Mouse (Mus musculus) liver, embryonic 11.5 days (tissue): Measurements from ENCODE around the gene Sppl3. TPM values are rescaled to one million over a fixed set of nuclear protein-coding genes. Genes with fewer than 3 reads are reported as not detected.

Experiments
- ATAC-seq: fragments of 200-750 bp; cut with Nextera tagmentation; replicated peaks from 2 replicates; pipeline ENCODE4 v1.8.0; 2017; ENCODE audit warnings: moderate number of reproducible peaks, mild to moderate bottlenecking, moderate TSS enrichment, moderate library complexity; ENCODE audit not compliant: low FRiP score
- DNase-seq: peaks from one replicate; pipeline ENCODE4 v3.0.0-alpha.2; 2017; ENCODE audit warnings: low spot score
- H3K27ac ChIP-seq: fragments of 300-500 bp; sonication (generic); 2 replicates; pipeline ENCODE4 v1.5.1; 2014; ENCODE audit warnings: mild to moderate bottlenecking, low read depth, low read length, control low read depth
- H3K27me3 ChIP-seq: fragments of 300-500 bp; sonication (generic); replicated peaks from 2 replicates; pipeline ENCODE4 v1.6.1; 2014; ENCODE audit warnings: low read length, mixed read lengths; ENCODE audit not compliant: control insufficient read depth, insufficient read depth
- H3K36me3 ChIP-seq: fragments of 300-500 bp; sonication (generic); 2 replicates; pipeline ENCODE4 v1.6.1; 2014; ENCODE audit warnings: mild to moderate bottlenecking, low read length, moderate library complexity, mixed read lengths; ENCODE audit not compliant: control insufficient read depth, insufficient read depth
- H3K4me1 ChIP-seq: fragments of 300-500 bp; sonication (generic); replicated peaks from 2 replicates; pipeline ENCODE4 v1.6.1; 2014; ENCODE audit warnings: low read length, mixed read lengths; ENCODE audit not compliant: control insufficient read depth, insufficient read depth
- H3K4me2 ChIP-seq: fragments of 300-500 bp; sonication (generic); 2 replicates; pipeline ENCODE4 v1.6.1; 2014; ENCODE audit warnings: mild to moderate bottlenecking, control low read depth, moderate library complexity
- H3K4me3 ChIP-seq: fragments of 300-500 bp; sonication (generic); 2 replicates; pipeline ENCODE4 v1.5.1; 2014; ENCODE audit warnings: low read depth, low read length, control low read depth
- H3K9ac ChIP-seq: fragments of 300-500 bp; sonication (generic); 2 replicates; pipeline ENCODE4 v1.6.1; 2014; ENCODE audit warnings: low read depth, low read length, control low read depth
- H3K9me3 ChIP-seq: fragments of 300-500 bp; sonication (generic); 2 replicates; pipeline ENCODE4 v1.6.1; 2016; ENCODE audit warnings: low read length, inconsistent platforms, mixed read lengths; ENCODE audit not compliant: control insufficient read depth
- WGBS: fragments of 180-500 bp; shearing (Covaris S2); extraction: QIAGEN DNeasy Blood & Tissue Kit; methylation state at CpG from one replicate; pipeline ENCODE4 v1.1.7; 2014; 5-methylcytosine and 5-hydroxymethylcytosine counted together
- polyA plus RNA-seq: library from polyadenylated mRNA; unstranded; fragments of >200 nt; fragmentation: Nextera tagmentation; extraction: Ambion mirVana; gene quantifications from 2 replicates; pipeline ENCODE4 v1.2.1, GENCODE M21; 2014

Gene Sppl3
- polyA plus RNA-seq, 1 experiment from 2014 or later: 17.6 TPM

- DNase-seq (no peak), ATAC-seq (no peak)
- Histone ChIP-seq H3K4me3 (no peak overlapping the region), H3K9ac (no peak overlapping the region), H3K4me1 (peaks cover 40% of the 10 kb centered on the region), H3K36me3 (no peaks in the 10 kb centered on the region), H3K9me3 (no peaks in the 10 kb centered on the region), H3K27ac (no peak overlapping the region), H3K4me2 (no peak overlapping the region), H3K27me3 (no peaks in the 10 kb centered on the region)
- 75% methylated on average over 1 of the region's 1 CpGs for WGBS
These were observed 24.3 kb downstream of the Sppl3 start for GRCm38 (mm10) chr5:115035217-115035616.

GRCm38 (mm10) chr5:115037099-115037498, 26.2 kb downstream of the Sppl3 start:
- Histone ChIP-seq H3K9ac (no peak overlapping the region), H3K4me1 (peaks cover 34% of the 10 kb centered on the region), H3K4me3 (no peak overlapping the region), H3K9me3 (no peaks in the 10 kb centered on the region), H3K27ac (no peak overlapping the region), H3K36me3 (no peaks in the 10 kb centered on the region), H3K27me3 (no peaks in the 10 kb centered on the region), H3K4me2 (no peak overlapping the region)
- no peak; the same call in 1 of the 2 replicates for ATAC-seq
- 76% methylated on average over 2 of the region's 2 CpGs for WGBS
- DNase-seq: no peak

DNA sequence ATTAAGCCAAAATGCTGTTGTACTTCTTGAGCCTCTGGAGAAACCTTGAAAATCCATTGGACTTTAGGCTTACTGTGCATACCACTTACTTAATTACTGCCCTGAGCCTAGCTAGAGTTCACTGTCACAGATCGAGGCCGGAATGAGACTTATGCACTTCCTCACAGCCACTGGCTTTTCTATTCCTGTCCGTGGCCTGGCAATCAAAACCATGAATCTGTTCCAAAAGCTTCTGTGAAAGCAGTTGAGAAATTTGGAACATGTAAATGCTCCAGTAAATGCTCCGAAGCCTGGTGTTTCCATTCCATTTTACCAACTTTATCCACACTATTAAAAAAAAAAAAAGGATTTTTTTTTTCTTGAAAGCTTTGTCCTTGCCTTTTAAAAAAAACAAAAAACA, 29.8 kb downstream of the Sppl3 start:
- no peaks in the 10 kb centered on the region for H3K9me3 ChIP-seq
- no peak overlapping the region for H3K9ac ChIP-seq
- peaks cover 27% of the 10 kb centered on the region for H3K4me1 ChIP-seq
- no peak overlapping the region for H3K4me3 ChIP-seq
- 62% methylated on average over 4 of the region's 4 CpGs for WGBS
- no peak for ATAC-seq
- no peaks in the 10 kb centered on the region for H3K27me3 ChIP-seq
- no peak overlapping the region for H3K27ac ChIP-seq
- H3K36me3 ChIP-seq: no peaks in the 10 kb centered on the region
- no peak overlapping the region for H3K4me2 ChIP-seq
- no peak for DNase-seq

GRCm38 (mm10) chr5:115043626-115044025, 32.7 kb downstream of the Sppl3 start:
- H3K36me3 ChIP-seq: no peaks in the 10 kb centered on the region
- ATAC-seq (no peak), DNase-seq (no peak)
- 74% methylated on average over 4 of the region's 4 CpGs for WGBS
- no peak overlapping the region for H3K27ac ChIP-seq
- peaks cover 9% of the 10 kb centered on the region for H3K4me1 ChIP-seq
- no peak overlapping the region for H3K9ac ChIP-seq
- H3K9me3 ChIP-seq: no peaks in the 10 kb centered on the region
- H3K4me3 ChIP-seq: no peak overlapping the region
- H3K4me2 ChIP-seq: no peak overlapping the region
- no peaks in the 10 kb centered on the region for H3K27me3 ChIP-seq

DNA sequence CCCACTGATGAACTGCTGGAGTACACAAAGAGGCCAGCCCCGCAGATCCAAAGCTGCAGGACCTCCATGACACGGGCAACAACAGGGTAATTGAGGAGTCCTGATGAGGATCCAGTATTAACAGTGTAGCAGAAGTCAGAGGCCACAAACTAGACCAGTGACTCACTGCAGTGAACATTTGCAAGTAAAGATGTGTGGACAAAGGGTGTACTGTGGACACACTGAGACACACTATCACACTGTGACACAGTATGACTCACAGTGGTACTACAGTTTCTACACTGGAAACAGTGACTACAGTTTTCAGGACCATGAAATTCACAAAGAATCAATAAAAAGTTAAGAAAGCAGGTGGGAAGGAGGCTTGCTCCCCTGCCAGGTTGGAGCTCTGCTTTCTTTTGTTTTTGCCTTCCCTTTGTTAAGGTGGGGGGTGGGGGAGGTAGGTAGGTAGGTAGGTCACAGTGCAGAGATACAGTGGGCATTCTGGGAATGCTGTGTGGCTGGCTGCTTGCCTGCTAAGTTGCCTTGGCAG, 34.3 kb downstream of the Sppl3 start:
- ATAC-seq: no peak
- Histone ChIP-seq H3K4me1 (peaks cover 13% of the 10 kb centered on the region), H3K4me3 (no peak overlapping the region), H3K27me3 (no peaks in the 10 kb centered on the region), H3K9ac (no peak overlapping the region), H3K4me2 (no peak overlapping the region), H3K9me3 (no peaks in the 10 kb centered on the region), H3K36me3 (no peaks in the 10 kb centered on the region), H3K27ac (no peak overlapping the region)
- no peak for DNase-seq
- 81% methylated on average over 2 of the region's 2 CpGs for WGBS

DNA sequence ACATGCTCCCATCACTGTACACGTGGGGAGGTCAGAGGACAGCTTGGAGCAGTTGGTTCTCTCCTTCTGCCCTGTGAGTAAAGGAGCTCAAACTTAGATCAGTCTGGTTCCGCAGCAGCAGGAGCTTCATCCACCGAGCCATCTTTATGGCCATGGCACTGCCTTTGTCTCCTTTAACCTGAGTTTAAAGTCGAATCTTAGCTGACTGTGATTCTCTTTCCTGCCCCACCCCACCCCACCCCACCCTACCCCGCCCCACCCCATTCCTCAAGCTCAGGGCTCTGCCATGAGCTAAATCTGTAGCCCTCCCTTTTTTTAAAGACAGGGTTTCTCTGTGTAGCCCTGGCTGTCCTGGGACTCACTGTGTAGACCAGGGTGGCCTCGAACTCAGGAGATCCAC, 38.8 kb downstream of the Sppl3 start:
- H3K4me3 ChIP-seq: no peak overlapping the region
- no peak overlapping the region for H3K9ac ChIP-seq
- H3K36me3 ChIP-seq: no peaks in the 10 kb centered on the region
- no peaks in the 10 kb centered on the region for H3K9me3 ChIP-seq
- no peak for DNase-seq
- H3K27ac ChIP-seq: no peak overlapping the region
- peaks cover 55% of the 10 kb centered on the region for H3K4me1 ChIP-seq
- no peak for ATAC-seq
- no peaks in the 10 kb centered on the region for H3K27me3 ChIP-seq
- 81% methylated on average over 6 of the region's 6 CpGs for WGBS
- H3K4me2 ChIP-seq: no peak overlapping the region

- DNase-seq (no peak), ATAC-seq (no peak)
- no peak overlapping the region for H3K4me2 ChIP-seq
- no peak overlapping the region for H3K27ac ChIP-seq
- no peak overlapping the region for H3K9ac ChIP-seq
- peaks cover 58% of the 10 kb centered on the region for H3K4me1 ChIP-seq
- no peaks in the 10 kb centered on the region for H3K36me3 ChIP-seq
- 73% methylated on average over 6 of the region's 6 CpGs for WGBS
- no peaks in the 10 kb centered on the region for H3K9me3 ChIP-seq
- no peaks in the 10 kb centered on the region for H3K27me3 ChIP-seq
- H3K4me3 ChIP-seq: no peak overlapping the region
These were observed 39.8 kb downstream of the Sppl3 start for GRCm38 (mm10) chr5:115050776-115051175.

DNA sequence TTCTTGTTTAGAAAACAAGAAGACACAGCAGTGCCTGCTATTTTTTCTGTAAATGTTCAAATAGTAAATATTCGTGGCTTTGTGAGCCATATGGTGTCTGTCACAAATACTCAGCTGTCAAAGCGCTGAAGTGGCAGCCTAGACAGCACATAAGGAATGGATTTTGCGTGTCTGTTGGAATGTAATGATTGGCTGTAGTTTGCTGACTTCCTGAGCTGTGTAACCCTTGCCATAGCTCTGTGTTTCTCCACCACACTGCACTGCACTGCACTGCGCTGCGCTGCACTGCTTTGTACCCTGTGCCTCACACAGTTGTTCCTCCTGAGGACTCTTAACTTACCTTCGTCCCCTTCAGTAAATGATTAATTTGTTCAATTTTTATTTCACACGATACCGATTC, 41.6 kb downstream of the Sppl3 start:
- no peaks in the 10 kb centered on the region for H3K27me3 ChIP-seq
- no peak overlapping the region for H3K4me3 ChIP-seq
- WGBS: 73% methylated on average over 8 of the region's 8 CpGs
- no peak overlapping the region for H3K27ac ChIP-seq
- peaks cover 76% of the 10 kb centered on the region for H3K4me1 ChIP-seq
- no peak for DNase-seq
- ATAC-seq: no peak
- H3K4me2 ChIP-seq: no peak overlapping the region
- H3K36me3 ChIP-seq: no peaks in the 10 kb centered on the region
- H3K9me3 ChIP-seq: no peaks in the 10 kb centered on the region
- no peak overlapping the region for H3K9ac ChIP-seq

GRCm38 (mm10) chr5:115053791-115054396, 43.0 kb downstream of the Sppl3 start:
- no peak overlapping the region for H3K4me3 ChIP-seq
- H3K9me3 ChIP-seq: no peaks in the 10 kb centered on the region
- ATAC-seq: peak; percentile 63
- H3K4me2 ChIP-seq: peak overlapping the region; percentile 2
- no peak overlapping the region for H3K9ac ChIP-seq
- no peaks in the 10 kb centered on the region for H3K36me3 ChIP-seq
- H3K27me3 ChIP-seq: no peaks in the 10 kb centered on the region
- DNase-seq: no peak
- 83% methylated on average over 22 of the region's 22 CpGs for WGBS
- H3K4me1 ChIP-seq: peaks cover 88% of the 10 kb centered on the region
- H3K27ac ChIP-seq: peak overlapping the region; percentile 44
